Mouse (Mus musculus): ENCODE data around the gene Gm3952.

DNA sequence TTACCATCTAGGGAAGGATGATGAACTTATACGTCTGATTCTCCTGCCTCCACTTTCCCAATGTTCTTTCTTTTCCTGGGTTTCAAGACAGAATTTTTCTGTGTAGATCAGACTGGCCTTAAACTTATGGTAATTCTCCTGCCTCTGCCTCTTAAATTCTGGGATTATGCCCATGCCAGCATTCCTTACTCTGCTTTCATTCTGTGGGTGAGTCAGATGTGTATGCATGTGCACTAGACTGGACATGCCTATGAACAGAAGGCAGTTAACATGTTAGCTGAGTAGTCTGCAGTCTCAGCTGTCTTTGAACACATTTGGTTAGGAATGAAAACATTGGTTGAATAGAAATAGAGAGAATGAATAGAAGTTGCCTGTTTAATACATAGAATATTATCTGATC lies 94.1 kb downstream of the Gm3952 start:
- TF ChIP-seq ZC3H11A (IDR thresholded peaks at IDR 0.05; ENCODE audit: borderline replicate concordance, low read depth, low read length) (no peak), ZNF384 (IDR thresholded peaks at IDR 0.05; ENCODE audit: low read depth, low read length) (no peak), CHD2 (IDR thresholded peaks at IDR 0.05; ENCODE audit: low read depth, low read length) (no peak), HCFC1 (IDR thresholded peaks at IDR 0.05; ENCODE audit: borderline replicate concordance, insufficient read depth, low read length) (no peak)

Data from ES-E14 (cell line).